In genomic region chr5:19907381-19907982, GRCm38 (mm10) we compare ENCODE assay signal across 8 mouse cellular contexts.
A peak's percentile ranks its signal among the peaks of the same experiment; 100 is the strongest.
DNase-seq lines count a peak whose midpoint lies in the region; ATAC-seq and TF ChIP-seq lines count a peak whose summit lies in the region.

No protein-coding gene starts in this region.

- peak overlapping the region; percentile 80 for H3K4me2 ChIP-seq in heart, embryonic 15.5 days
- peak overlapping the region; percentile 63 for H3K4me2 ChIP-seq in hindbrain, embryonic 11.5 days (replicated peaks; ENCODE audit: low read depth, low read length)
- peak overlapping the region; percentile 70 for H3K4me2 ChIP-seq in midbrain, embryonic 12.5 days (replicated peaks)

- H3K4me1 ChIP-seq in heart, embryonic 15.5 days (replicated peaks): peaks cover 13% of the 10 kb centered on the region
- no peaks in the 10 kb centered on the region for H3K4me1 ChIP-seq in heart, adult 2 months (ENCODE audit: control insufficient read depth, insufficient read depth, low read length)
- H3K4me1 ChIP-seq in hindbrain, embryonic 11.5 days (replicated peaks; ENCODE audit: control insufficient read depth, insufficient read depth, low read length): no peaks in the 10 kb centered on the region
- H3K4me1 ChIP-seq in midbrain, embryonic 12.5 days: peaks cover 12% of the 10 kb centered on the region; the same call in 1 of the 2 replicates

- no peaks in the 10 kb centered on the region for H3K36me3 ChIP-seq in heart, embryonic 15.5 days
- H3K36me3 ChIP-seq in heart, adult 2 months (ENCODE audit: control insufficient read depth, insufficient read depth, low read length): no peaks in the 10 kb centered on the region
- H3K36me3 ChIP-seq in hindbrain, embryonic 11.5 days (ENCODE audit: control insufficient read depth, insufficient read depth, low read length): no peaks in the 10 kb centered on the region
- no peaks in the 10 kb centered on the region for H3K36me3 ChIP-seq in midbrain, embryonic 12.5 days

- no peak for TF ChIP-seq CTCF in heart, adult 2 months (IDR thresholded peaks at IDR 0.05)
- TF ChIP-seq CTCF in brain, embryonic 14.5 days (IDR thresholded peaks at IDR 0.05; ENCODE audit: borderline replicate concordance, extremely low read depth, insufficient read depth, insufficient read length): no peak

- no peak for TF ChIP-seq EP300 in heart, adult 2 months (IDR thresholded peaks at IDR 0.05; ENCODE audit: insufficient read depth, low read depth, low read length)

- TF ChIP-seq POLR2A in heart, adult 2 months (IDR thresholded peaks at IDR 0.05; ENCODE audit: insufficient read depth, low read depth, low read length): no peak
- TF ChIP-seq POLR2A in brain, embryonic 14.5 days (IDR thresholded peaks at IDR 0.05; ENCODE audit: borderline replicate concordance, extremely low read depth, insufficient read depth, insufficient read length, poor library complexity, severe bottlenecking): no peak

- H3K79me2 ChIP-seq in heart, adult 2 months (replicated peaks; ENCODE audit: control insufficient read depth, insufficient read depth, low read length): no peaks in the 10 kb centered on the region

- intact Hi-C loops in heart, adult 2 months (cut with DNase I): no loop called here

- no peak for DNase-seq in heart, adult 2 months
- peak; percentile 84 for DNase-seq in brain, embryonic 14.5 days (ENCODE audit: low read depth)
- DNase-seq in hindbrain, embryonic 11.5 days (ENCODE audit: low spot score): peak; percentile 40
- DNase-seq in urinary bladder, adult 2 months (ENCODE audit: low spot score): no peak
- no peak for DNase-seq in urinary bladder, postnatal 10 days (ENCODE audit: low spot score)
- DNase-seq in urinary bladder, postnatal 14 days (ENCODE audit: low spot score): no peak

- ATAC-seq in heart, embryonic 15.5 days (replicated peaks; ENCODE audit: insufficient number of reproducible peaks, insufficient read depth, low FRiP score, low read depth): no peak
- peak; percentile 78 for ATAC-seq in hindbrain, embryonic 11.5 days (ENCODE audit: low FRiP score)
- peak; percentile 77 for ATAC-seq in midbrain, embryonic 12.5 days (ENCODE audit: low FRiP score, low read depth)

- 6% methylated on average over 12 of the region's 12 CpGs for WGBS in heart, embryonic 15.5 days
- WGBS in heart, adult 2 months: 12% methylated on average over 12 of the region's 12 CpGs
- 3% methylated on average over 12 of the region's 12 CpGs for WGBS in hindbrain, embryonic 11.5 days
- under 1% methylated on average over 12 of the region's 12 CpGs for WGBS in midbrain, embryonic 12.5 days

- no peak overlapping the region for H3K27ac ChIP-seq in heart, embryonic 15.5 days
- no peak overlapping the region for H3K27ac ChIP-seq in heart, adult 2 months
- H3K27ac ChIP-seq in hindbrain, embryonic 11.5 days (ENCODE audit: low read depth, low read length): no peak overlapping the region
- H3K27ac ChIP-seq in midbrain, embryonic 12.5 days (replicated peaks): peak overlapping the region; percentile 60

- 0 out of 2 replicates have a peak overlapping the region, but pooled peaks have one; percentile 19 for H3K9ac ChIP-seq in heart, embryonic 15.5 days
- H3K9ac ChIP-seq in heart, adult 2 months (ENCODE audit: low read depth, low read length): no peak overlapping the region
- H3K9ac ChIP-seq in hindbrain, embryonic 11.5 days (ENCODE audit: low read depth, low read length): peak overlapping the region; percentile 54
- H3K9ac ChIP-seq in midbrain, embryonic 12.5 days (replicated peaks): peak overlapping the region; percentile 68

- peak overlapping the region; percentile 38 for H3K4me3 ChIP-seq in heart, embryonic 15.5 days
- no peak overlapping the region for H3K4me3 ChIP-seq in heart, adult 2 months
- H3K4me3 ChIP-seq in hindbrain, embryonic 11.5 days (ENCODE audit: low read depth, low read length): peak overlapping the region; percentile 51
- peak overlapping the region; percentile 53 for H3K4me3 ChIP-seq in midbrain, embryonic 12.5 days

- no peaks in the 10 kb centered on the region for H3K27me3 ChIP-seq in heart, embryonic 15.5 days
- peaks cover 1% of the 10 kb centered on the region; the same call in 1 of the 2 replicates for H3K27me3 ChIP-seq in heart, adult 2 months (ENCODE audit: control insufficient read depth, insufficient read depth, low read length)
- H3K27me3 ChIP-seq in hindbrain, embryonic 11.5 days (ENCODE audit: control insufficient read depth, insufficient read depth, low read length): no peaks in the 10 kb centered on the region
- H3K27me3 ChIP-seq in midbrain, embryonic 12.5 days: no peaks in the 10 kb centered on the region; the same call in 1 of the 2 replicates

- no peaks in the 10 kb centered on the region for H3K9me3 ChIP-seq in heart, embryonic 15.5 days (replicated peaks)
- H3K9me3 ChIP-seq in hindbrain, embryonic 11.5 days (ENCODE audit: control insufficient read depth, low read length): no peaks in the 10 kb centered on the region
- no peaks in the 10 kb centered on the region for H3K9me3 ChIP-seq in midbrain, embryonic 12.5 days

Comparison
In these comparisons a context has a peak if more than half of its experiments do, and no peak if none do; other contexts are left out.
1. DNase-seq: peak in brain, embryonic 14.5 days (single experiment) and hindbrain, embryonic 11.5 days (single experiment); none in heart, adult 2 months (0 of 2), urinary bladder, adult 2 months (single experiment), urinary bladder, postnatal 10 days (single experiment) and urinary bladder, postnatal 14 days (single experiment).
2. Peak in every context shown above with its lines, with median percentiles within 50 percentile points of each other: H3K4me2 ChIP-seq.